Mouse (Mus musculus): ENCODE measurements around the gene Mcur1.
A peak's percentile ranks its signal among the peaks of the same experiment; 100 is the strongest.

Mcur1 gene

DNA sequence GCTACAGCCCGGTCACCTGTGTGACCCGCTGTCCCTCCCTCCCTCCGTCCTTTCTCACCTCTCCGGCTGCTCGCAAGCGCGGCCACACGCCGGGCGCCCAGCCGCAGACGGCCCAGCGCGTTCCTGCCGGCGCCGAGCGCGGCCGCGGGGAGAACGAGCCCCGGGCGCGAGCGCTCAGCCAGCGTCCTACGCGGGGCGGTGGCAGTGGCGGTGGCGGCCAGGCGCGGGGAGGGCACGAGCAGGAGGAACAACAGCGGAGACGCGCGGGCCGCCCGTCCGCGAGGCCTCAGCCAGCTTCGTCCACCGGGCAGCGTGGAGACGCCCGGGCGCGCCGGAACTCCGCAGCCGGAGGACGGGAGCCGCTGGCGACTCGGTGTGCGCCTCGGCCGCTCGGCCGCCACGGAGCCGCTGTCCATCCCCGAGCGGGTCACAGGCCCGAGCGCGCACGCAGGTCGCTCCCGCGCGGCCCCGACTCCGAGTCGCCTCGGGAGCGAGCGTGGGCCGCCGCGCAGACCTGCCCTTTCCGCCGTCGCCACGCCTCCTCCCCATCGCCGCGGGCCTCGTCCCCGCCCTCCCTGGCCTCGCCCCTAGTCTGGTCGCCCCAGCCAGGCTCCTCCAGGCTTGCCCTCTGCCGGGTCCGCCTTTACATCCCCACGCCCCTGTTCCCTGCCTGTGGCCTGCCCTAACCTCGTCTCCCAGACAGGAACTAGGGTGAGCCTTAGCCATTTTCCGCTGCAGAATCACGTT lies at the start of gene Mcur1:
TSS of gene Mcur1 (minus strand) at position 481 of the 747 bp plus-strand sequence.
- peak; percentile 90 to 93 for DNase-seq

DNA sequence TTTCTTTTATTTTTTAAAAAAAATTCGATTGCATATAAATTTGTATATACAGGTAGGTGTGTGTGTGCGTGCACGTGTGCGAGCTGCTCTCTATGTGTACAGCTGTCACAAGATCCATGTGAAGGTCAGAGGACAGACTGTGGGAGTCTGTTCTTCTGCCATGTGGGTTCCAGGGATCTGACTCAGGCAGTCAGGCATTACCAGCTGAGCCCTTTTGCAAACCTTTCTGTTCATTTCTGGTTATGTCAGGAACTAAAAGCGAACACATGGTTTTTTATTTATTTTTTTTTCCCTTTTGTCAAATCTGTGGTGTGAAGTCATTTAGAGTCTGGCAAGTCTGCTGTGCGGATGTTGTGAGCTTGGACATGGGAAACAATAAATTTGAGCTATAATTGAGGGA lies 48.9 kb upstream of the Mcur1 start:
- DNase-seq = no peak

DNA sequence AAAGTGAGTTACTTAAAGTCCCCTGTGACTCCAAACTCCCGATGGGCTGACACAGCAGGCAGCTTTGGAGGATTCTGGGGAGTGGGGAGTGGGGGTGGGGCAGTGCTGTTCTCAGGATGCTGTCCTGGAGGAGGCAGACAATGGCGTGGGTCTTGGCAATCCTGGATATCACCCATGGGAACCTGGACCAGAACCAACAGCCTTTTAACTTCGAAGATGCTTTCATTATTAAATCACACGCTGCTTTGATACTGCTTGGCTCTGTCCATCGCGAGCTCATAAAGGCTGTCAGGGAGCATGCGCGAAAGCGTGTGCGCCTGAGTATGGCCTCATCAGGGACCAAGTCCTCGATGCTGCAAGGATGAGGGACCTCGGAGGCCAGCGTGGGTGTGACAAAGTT lies 43.1 kb upstream of the Mcur1 start:
- no peak for DNase-seq

DNA sequence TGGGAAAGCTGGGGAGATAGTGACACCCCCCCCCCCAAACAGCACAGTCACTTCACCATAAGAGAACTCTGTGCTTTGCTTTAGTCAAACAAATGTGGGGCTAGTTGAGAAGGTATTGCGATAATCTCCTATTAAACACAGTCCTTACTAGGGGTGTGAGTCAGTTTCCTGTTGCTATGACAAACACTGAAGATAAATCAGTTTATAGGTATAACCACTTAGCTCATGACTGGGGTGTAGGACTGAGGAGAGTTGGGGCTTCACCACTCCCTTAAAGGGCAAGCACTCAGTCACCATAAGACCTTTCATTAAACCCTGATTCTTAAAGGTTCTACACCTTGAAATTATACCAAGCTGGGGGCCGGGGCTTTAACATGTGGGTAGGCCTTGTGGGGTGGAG lies 42.4 kb upstream of the Mcur1 start:
- no peak for DNase-seq

DNA sequence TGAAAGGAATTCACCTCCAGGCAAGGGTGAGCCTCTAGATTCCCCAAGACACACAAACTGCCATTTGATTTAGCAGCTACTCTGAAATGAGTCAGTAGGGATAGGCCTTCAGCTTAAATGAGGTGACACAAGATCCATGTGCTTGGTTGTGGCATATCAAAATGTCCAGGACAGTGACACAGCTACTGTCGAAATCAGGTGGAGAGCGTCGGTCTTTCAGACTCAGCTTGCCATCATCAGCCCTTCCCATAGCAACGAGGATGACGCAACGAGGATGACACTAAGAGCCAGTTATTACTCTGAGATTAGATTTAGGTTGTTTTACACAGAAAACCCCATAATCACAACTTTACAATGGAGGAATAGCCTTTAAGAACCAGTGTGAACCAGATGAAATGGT lies 41.0 kb upstream of the Mcur1 start:
- no peak for DNase-seq

DNA sequence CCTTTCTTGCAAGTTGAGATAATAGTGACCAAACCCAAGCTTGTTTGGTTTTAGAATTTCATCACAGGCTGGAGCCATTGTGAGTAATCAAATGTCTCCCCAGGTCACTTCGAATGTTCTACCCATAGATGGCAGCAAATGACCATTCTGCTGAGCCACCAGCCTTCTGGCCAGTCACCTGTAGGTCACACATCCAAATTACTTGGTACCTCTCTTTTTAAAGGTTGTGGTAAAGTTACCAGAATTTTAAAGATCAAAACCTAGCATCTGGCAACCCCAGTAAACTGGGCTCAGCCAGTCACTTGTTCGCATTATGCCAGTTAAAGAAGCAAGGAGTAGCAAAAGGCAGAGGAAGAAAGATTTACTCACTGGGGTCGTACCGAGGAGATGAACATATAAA lies 35.9 kb upstream of the Mcur1 start:
- DNase-seq = peak in 1 of 2 experiments; percentile 36

DNA sequence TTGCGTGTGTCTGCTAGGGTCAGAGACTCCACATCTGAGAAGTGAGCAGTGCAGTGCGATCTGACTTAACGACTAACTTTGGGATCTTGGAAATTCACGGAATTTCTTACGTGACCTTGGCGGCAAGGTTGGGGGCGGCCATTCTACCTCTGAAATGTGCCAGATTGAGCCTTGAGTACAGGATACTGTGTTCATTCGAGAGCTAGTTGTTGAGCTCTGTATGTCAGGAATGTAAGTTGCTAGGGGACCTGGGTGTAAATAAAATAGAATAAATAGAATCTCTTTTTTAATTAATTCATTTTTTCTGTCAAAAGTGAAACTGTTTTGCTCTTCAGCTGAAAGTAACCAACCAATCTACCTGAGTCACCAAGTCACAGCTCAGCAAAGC lies 32.7 kb upstream of the Mcur1 start:
- DNase-seq = no peak

DNA sequence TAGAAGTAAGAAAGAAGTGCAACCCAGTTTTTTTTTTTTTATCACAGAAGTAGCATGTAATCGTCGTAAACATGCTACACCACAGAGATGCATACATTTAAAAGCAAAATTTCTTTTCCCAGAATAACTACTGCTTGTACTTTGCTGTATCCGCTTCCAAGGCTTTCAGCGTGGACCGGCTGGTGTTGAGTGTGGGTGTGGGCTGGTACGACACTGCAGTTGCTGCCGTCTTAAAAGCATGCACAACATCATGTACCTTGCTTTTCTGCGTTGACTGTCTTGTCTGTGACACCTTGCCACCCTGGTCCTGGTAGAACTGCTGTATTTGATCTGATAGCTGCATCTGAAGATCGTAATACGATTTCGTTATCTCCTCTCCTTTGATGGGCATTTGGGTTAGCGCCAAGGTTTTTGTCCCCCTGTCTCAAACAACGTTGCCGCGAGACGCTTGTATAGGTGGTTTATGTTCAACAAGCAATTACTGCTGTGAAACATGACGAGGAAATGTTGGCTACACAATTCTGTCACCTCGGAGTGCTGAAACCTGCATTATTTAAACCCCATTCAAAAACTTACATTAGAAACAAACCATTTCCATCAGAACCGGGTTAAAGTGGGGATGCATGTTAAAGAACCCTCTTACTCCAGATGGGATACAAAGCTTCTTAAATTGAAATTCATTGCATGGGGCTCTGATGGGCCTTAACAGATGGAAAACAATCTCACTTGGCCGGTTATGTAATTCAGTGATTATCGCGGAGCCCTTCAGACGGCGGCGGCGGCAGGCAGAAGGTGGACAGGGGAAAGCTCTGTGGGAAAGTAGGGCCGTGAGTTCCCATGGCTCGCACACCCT lies 32.1 kb upstream of the Mcur1 start:
- DNase-seq = no peak

DNA sequence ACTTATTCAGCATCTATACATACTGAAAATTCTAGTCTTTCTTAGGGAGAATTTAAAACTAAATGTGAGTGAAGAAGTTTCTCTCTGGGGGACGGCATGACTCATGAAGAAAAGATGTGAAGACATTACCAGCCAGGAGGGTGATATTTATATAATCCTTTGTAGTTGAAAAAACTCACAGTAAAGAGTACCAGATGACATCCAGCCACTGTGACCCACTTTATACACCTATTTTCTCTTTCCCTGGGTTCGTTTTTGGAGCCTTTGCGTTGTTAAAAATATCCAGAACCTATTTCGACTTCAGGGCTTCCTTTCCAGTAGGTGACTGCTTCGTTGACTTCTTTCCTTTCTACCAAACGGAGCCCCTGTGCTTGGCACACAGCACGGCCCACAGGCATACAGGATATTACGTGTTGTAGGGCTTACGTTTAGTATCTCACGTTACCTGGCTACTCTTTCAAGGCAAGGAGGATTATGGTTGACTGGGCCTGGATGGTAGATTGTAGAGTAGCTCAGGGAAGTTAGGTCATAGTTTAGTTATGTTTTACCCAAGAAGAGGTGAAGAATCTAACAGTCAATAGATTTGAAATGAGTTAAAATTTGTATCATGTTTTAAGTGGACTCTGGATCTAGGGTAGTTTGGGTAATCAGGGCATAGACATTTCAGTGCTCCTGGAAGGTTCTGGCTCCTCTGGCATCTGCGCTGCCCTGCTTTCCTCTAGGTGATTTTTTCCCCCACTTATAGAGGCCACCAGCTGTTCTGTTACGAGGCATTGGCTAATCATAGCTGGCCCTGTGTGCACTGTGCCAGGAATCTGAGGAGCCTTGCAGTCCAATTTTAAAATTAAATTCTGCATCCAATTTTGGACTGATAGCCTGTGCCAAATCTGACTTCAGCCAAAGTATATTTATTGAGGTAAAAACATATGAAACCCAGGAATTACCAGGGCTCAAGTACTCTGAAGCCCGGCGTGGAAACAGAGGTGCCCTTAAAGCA lies 28.2 kb upstream of the Mcur1 start:
- DNase-seq = no peak

DNA sequence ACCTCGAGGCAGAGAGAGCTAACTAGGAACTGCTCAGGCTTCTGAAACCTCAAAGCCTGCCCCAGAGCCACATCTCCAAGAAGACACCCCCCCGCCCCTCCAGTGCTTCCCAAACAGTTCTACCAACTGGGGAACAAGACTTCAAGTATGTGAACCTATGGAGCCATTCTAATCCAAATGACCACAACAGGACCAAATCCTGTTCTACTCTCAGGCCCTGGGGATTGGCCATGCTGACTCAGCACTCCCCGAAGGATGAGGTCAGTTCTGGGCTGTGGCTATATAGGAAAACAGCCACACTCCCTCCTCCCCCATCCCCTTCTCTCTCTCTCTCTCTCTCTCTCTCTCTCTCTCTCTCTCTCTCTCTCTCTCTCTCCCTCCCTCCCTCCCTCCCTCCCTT lies 27.0 kb upstream of the Mcur1 start:
- no peak for DNase-seq

DNA sequence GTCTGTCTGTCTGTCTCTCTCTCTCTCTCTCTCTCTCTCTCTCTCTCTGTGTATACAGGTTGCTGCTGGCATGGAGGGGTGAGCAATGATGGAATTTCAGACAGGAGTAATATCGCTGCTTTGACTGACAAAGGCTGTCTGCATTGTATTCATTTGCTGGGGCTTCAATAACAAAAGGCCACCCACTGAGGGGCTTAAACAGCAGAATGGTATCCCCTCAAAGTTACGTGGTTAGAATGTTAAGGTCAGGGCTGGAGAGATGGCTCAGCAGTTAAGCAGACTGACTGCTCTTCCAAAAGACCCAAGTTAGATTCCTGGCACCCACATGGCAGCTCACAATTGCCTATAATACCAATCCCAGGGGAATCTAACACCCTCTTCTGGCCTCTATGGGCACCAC lies 25.3 kb upstream of the Mcur1 start:
- DNase-seq = no peak

DNA sequence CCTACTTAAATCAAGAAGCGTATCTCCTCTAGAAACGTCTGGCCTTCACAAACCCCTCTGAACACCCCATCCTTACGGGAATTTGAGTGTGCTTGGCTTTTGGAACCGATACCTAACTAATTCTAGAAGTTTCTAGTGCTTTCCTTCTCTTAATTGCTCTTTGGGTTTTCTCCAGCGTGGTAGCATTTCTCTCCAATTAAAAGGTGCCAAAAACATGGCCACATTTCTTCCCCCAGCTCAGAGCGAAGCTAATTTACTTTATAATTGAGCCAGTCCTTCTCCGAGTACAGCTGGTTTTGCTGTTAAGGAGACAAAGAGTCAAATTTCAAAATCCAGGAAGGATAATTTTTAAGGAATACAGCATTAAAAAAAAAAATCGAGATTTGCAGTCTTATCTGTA lies 23.5 kb upstream of the Mcur1 start:
- no peak for DNase-seq

DNA sequence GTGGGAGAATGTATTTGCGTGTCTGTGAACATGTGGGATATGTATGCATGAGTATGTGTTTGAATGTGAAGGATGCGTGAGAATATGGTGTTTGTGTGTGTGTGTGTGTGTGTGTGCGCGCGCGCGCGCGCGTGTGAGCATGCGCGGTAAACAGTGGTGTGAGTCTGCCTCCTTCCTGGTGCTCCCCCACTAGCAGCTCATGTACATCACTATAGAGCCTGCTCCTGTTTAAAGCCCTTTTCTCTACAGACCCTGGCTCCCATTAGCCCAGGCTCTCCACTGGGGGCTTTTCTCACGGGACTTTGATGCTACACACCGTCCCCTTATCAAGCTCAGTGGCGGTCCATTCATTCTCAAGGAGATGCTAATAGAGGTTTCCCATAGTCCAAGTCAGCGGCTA lies 23.0 kb upstream of the Mcur1 start:
- no peak for DNase-seq

DNA sequence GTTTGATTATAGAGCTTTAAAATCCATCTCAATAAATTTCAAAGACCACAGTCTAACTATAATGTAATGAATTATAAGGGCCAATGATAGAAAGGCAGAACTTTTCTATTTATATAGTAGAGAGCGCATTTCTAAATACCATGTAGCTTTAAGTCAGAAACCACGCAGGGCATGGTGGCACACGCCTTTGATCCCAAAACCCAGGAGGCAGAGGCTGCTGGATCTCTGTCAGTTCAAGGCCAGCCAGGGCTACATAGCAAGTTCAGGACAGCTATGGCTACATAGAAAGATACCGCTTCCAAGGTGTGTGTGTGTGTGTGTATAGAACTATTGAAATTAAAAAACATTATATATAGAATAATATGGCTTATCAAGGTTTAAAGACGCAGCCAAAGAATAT lies 20.7 kb upstream of the Mcur1 start:
- DNase-seq = no peak

DNA sequence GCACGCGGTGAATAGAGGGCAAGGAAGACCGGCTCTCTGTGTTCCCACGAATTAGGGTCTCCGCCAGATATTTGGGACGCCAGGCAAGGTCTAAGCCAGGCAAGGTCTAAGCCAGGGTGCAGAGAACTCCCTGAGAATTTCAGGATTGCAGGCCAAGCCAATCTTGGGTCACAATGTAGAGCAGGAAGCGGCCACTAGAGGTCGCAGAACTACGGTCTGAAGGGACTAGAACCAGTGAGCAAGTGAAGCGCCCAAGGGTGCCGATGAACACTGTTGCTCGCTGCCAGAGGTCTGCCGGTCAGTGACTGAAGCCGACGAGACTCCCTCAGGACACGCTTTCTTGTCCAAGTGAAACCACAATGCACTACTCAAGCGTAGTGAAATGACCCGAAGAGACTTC lies 19.7 kb upstream of the Mcur1 start:
- peak; percentile 9 to 51 for DNase-seq

DNA sequence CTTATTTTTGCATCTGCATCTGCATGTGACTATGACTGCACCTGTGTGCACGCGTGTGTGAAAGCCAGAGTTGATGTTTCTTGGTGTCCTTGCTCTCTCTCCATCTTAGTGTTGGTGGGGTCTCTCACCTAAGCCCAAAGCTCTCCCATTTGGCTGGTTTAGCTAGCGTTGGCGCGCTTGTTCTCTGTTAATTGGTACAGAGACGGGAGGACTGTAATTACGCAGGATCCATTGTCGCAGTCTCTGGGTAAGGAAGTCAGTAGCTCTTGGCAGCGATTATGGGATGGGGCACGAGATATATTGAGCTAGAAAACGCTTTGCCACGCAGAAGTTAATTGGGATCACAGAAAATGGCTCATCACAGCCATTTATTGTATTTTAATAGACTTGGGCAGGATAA lies 17.8 kb upstream of the Mcur1 start:
- no peak for DNase-seq

DNA sequence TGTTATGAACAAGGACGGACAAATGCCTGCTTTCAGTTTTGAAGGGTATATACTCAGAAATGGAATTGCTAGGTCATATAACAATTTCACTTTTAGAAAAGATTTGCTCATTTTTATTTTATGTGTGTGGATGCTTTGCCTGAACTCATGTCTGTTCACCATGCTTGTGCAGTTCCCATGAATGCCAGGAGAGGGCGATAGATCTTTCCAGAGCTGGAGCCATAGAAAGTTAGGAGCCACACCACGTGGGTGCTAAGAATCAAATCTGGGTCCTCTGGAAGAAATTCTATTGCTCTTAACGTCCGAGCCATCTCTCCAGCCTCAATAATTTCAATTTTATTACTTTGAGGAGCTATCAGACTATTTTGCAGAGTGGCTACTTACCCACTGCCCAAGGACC lies 17.3 kb upstream of the Mcur1 start:
- peak in 1 of 2 experiments; percentile 21 for DNase-seq

DNA sequence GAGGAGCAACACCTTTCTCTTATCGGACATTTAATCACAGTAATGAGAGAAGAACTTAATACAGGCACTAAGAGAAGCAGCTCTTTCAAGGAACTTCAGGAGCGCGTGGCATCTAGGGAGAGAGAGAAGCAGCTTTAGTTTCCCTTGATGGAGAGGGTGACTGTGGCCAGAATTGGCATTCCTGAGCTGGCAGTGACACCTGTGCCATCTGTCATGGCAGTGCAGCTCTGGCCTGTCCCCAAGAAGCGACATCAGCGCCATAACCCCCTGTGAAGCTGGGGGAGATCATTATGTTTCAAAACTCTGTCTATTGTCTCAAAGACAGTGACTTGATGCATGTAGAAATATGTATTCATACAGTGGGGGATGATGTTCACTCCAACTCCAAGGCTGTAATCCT lies 15.4 kb upstream of the Mcur1 start:
- DNase-seq = no peak

DNA sequence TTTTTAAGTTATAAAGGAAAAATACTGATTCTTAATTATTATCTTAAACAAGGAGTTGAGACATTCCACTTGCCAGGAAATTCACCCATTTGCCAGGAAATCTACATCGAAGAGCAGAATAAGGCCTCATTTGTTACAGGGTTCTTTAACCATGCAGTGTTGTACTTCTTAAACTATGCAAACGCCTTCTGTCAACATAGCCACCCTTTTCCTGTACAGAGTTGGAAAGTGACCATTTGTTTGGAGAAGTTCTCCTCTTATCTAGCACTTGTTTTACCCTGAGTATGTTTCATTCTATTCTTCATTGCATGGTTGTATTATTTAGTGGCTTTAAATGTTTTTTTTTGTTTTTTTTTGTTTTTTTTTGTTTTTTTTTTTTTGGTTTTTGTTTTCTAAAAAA lies 14.0 kb upstream of the Mcur1 start:
- DNase-seq = no peak

DNA sequence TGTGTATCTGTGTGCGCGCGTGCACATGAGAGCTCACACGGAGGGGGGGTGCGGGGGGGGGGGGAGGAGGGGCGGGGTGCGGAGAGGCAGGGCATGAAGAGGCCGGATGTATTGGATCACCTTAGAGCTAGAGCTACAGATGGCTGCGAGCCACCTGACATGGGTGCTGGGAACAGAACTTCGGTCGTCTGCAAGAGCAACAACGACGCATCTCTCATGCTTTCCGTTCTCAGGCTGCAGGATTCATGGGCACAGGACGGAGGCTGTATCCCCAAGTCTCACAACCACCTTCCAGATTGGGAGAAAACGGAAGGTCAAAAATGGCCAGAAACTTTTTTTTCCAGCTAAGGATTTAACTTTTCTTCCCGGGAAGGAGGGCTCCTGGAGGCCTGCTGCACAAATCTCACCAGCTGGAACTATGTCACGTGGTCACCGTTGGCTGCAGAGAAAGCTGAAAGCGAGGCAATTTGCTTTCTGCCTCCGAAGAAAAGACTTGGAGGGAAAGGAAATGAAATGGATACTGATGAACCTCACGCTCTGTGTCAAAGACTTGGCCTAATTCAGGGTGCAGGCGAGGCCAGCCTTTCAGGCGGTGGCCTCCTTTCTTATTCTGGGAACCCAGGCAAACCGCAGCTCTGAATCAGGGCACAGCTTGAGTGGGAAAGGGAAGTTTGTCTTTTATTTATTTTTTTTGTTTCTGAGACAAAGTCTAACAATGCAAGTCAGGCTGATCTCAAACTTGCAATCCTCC lies 7.3 kb upstream of the Mcur1 start:
- no peak for DNase-seq

DNA sequence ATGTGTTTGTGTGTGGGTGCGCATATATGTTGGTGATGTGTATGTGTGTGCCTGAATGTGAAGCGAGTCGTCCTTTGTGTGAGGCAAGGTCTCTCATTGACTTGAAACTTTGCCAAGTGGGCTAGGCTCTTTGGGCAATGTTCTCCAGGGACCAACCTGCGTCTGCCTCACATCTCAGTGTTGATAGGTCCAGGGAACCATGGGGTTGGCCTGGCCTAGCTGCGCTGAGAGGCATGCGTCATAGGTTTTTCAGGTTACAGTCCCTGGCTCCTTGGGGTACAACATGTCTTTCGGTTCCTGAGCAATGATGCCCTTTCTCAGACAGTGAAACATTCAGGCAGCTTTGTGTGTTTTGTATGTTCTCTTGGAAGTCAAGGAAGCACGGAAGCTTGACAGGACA lies 6.2 kb upstream of the Mcur1 start:
- DNase-seq = no peak

DNA sequence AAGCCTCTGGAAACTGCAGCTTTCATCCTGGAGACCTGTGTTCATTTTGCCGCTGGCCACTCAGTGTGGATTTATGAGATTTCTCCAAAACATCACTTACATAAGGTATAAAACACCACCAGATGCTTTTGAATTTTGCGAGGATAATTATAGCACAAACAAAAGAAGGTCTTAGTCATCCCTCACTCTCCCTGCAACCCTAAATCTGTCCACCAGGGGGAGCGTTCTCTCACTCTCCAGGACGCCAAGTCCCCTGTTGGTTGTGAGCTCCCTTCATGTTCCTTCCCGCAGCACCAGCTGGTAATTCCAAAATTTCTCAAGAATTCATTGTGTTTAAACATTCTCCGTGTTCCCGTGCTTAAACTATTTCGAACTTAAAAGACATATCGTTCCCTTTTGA lies 5.4 kb upstream of the Mcur1 start:
- DNase-seq = peak; percentile 14 to 74

All from spleen, adult 18-20 months (tissue).